Mouse (Mus musculus): ENCODE results near the gene Nap1l5. TPM values are rescaled to one million over a fixed set of nuclear protein-coding genes. Genes with fewer than 3 reads are reported as not detected.

Gene Nap1l5
- total and polyA plus RNA-seq, 2 experiments from 2014 or later = 237 to 693 TPM

DNA sequence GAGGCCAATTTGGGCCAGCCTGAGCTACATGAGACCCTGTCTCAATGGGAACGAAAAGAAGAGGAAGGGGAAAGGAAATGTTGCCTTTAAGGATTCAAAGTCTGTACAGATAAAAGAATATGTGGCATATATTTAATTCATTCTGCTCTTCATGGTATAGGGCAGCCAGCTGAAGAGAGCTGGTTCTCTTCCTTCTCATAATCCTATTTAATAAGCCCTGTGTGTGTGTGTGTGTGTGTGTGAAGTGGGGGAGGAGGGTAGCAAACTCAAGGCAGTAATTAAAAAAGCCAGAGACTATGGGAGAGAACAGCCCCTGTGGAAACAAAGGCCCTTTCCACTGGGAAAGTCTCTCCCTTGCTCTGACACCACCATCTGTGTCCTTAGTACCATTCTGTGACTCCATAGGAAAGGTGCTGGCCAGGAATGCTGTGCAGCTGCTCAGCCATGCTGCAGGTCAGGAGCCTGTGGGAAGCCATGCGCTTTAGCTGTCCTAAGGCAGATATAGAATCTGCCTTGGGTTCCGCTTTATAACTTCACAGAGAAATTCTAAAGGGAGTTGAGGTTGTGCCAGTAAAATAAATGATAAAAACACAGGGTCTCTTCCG, 43.1 kb downstream of the Nap1l5 start:
- no peak overlapping the region for H3K9ac ChIP-seq (replicated peaks; ENCODE audit: low read length, poor library complexity, severe bottlenecking)
- ATAC-seq (ENCODE audit: low FRiP score) (no peak), DNase-seq (ENCODE audit: low spot score) (no peak)
- H3K4me2 ChIP-seq (ENCODE audit: low read depth, low read length, poor library complexity, severe bottlenecking) = no peak overlapping the region
- TF ChIP-seq CTCF (IDR thresholded peaks at IDR 0.05) = no peak
- peaks cover 6% of the 10 kb centered on the region; the same call in 1 of the 2 replicates for H3K36me3 ChIP-seq (ENCODE audit: insufficient read depth, low read length)
- H3K27ac ChIP-seq (ENCODE audit: low read depth, low read length) = no peak overlapping the region
- H3K4me3 ChIP-seq (ENCODE audit: low read depth, low read length) = no peak overlapping the region
- 87% methylated on average over 4 of the region's 4 CpGs for WGBS
- no peaks in the 10 kb centered on the region for H3K9me3 ChIP-seq (ENCODE audit: low read length)
- no peaks in the 10 kb centered on the region for H3K4me1 ChIP-seq (ENCODE audit: insufficient read depth, low read length)
- no peaks in the 10 kb centered on the region for H3K27me3 ChIP-seq (ENCODE audit: insufficient read depth, low read length)

- no peak overlapping the region for H3K4me2 ChIP-seq (ENCODE audit: low read depth, low read length, poor library complexity, severe bottlenecking)
- ATAC-seq (ENCODE audit: low FRiP score) (no peak), DNase-seq (ENCODE audit: low spot score) (no peak)
- no peak overlapping the region for H3K27ac ChIP-seq (ENCODE audit: low read depth, low read length)
- WGBS = 66% methylated on average over 9 of the region's 9 CpGs
- H3K4me1 ChIP-seq (ENCODE audit: insufficient read depth, low read length) = no peaks in the 10 kb centered on the region
- no peak overlapping the region for H3K4me3 ChIP-seq (ENCODE audit: low read depth, low read length)
- H3K27me3 ChIP-seq (ENCODE audit: insufficient read depth, low read length) = no peaks in the 10 kb centered on the region
- no peak for TF ChIP-seq CTCF (IDR thresholded peaks at IDR 0.05)
- H3K36me3 ChIP-seq (ENCODE audit: insufficient read depth, low read length) = peaks cover 9% of the 10 kb centered on the region; the same call in 1 of the 2 replicates
- no peak overlapping the region for H3K9ac ChIP-seq (replicated peaks; ENCODE audit: low read length, poor library complexity, severe bottlenecking)
- H3K9me3 ChIP-seq (ENCODE audit: low read length) = no peaks in the 10 kb centered on the region
Measured at GRCm38 (mm10) chr6:58862446-58862993, 44.4 kb downstream of the Nap1l5 start.

DNA sequence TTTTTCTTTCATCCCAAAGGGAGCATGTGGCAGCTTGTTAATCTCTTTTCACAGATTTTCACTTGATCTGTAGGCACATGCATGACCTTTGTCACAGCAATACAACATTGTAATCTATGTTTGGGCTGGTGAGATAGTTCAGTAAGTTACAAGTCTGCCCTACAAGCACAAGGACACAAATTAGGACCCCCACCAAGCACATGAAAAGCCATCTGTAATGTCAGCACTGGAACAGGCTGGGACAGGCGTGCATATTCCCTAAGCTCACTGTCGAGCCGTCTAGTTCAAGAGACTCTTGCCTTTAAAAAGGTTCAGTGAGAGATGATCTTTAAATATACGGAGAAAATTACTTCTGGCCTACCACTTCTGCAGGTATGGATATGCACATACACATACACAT, 47.4 kb downstream of the Nap1l5 start:
- H3K9me3 ChIP-seq (ENCODE audit: low read length) = no peaks in the 10 kb centered on the region
- no peaks in the 10 kb centered on the region for H3K4me1 ChIP-seq (ENCODE audit: insufficient read depth, low read length)
- no peak for TF ChIP-seq CTCF (IDR thresholded peaks at IDR 0.05)
- WGBS = 45% methylated on average over 4 of the region's 4 CpGs
- no peaks in the 10 kb centered on the region for H3K27me3 ChIP-seq (ENCODE audit: insufficient read depth, low read length)
- no peak overlapping the region for H3K4me3 ChIP-seq (ENCODE audit: low read depth, low read length)
- DNase-seq (ENCODE audit: low spot score) = no peak
- peaks cover 6% of the 10 kb centered on the region; the same call in 1 of the 2 replicates for H3K36me3 ChIP-seq (ENCODE audit: insufficient read depth, low read length)
- H3K9ac ChIP-seq (replicated peaks; ENCODE audit: low read length, poor library complexity, severe bottlenecking) = no peak overlapping the region
- ATAC-seq (ENCODE audit: low FRiP score) = no peak
- no peak overlapping the region for H3K4me2 ChIP-seq (ENCODE audit: low read depth, low read length, poor library complexity, severe bottlenecking)
- H3K27ac ChIP-seq (ENCODE audit: low read depth, low read length) = no peak overlapping the region

DNA sequence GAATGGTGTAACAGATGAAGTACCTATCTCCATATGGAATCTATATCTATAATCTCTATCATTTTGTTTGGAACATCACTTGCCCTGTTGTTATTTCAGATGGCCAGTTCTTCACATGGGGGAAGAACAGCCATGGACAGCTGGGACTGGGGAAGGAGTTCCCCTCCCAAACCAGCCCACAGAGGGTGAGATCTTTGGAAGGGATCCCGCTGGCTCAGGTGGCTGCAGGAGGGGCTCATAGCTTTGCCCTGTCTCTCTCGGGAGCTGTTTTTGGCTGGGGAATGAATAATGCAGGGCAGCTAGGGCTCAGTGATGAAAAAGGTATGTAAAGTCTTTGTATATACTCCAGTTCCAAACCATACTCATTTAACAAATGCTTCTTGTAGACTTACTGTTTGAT, 50.4 kb downstream of the Nap1l5 start:
- ATAC-seq (ENCODE audit: low FRiP score) = no peak
- no peak overlapping the region for H3K4me3 ChIP-seq (ENCODE audit: low read depth, low read length)
- H3K9ac ChIP-seq (replicated peaks; ENCODE audit: low read length, poor library complexity, severe bottlenecking) = no peak overlapping the region
- no peak for TF ChIP-seq CTCF (IDR thresholded peaks at IDR 0.05)
- 60% methylated on average over 2 of the region's 2 CpGs for WGBS
- no peaks in the 10 kb centered on the region for H3K27me3 ChIP-seq (ENCODE audit: insufficient read depth, low read length)
- no peaks in the 10 kb centered on the region for H3K9me3 ChIP-seq (ENCODE audit: low read length)
- no peak overlapping the region for H3K4me2 ChIP-seq (ENCODE audit: low read depth, low read length, poor library complexity, severe bottlenecking)
- peaks cover 6% of the 10 kb centered on the region; the same call in 1 of the 2 replicates for H3K36me3 ChIP-seq (ENCODE audit: insufficient read depth, low read length)
- no peaks in the 10 kb centered on the region for H3K4me1 ChIP-seq (ENCODE audit: insufficient read depth, low read length)
- no peak overlapping the region for H3K27ac ChIP-seq (ENCODE audit: low read depth, low read length)
- DNase-seq (ENCODE audit: low spot score) = no peak

DNA sequence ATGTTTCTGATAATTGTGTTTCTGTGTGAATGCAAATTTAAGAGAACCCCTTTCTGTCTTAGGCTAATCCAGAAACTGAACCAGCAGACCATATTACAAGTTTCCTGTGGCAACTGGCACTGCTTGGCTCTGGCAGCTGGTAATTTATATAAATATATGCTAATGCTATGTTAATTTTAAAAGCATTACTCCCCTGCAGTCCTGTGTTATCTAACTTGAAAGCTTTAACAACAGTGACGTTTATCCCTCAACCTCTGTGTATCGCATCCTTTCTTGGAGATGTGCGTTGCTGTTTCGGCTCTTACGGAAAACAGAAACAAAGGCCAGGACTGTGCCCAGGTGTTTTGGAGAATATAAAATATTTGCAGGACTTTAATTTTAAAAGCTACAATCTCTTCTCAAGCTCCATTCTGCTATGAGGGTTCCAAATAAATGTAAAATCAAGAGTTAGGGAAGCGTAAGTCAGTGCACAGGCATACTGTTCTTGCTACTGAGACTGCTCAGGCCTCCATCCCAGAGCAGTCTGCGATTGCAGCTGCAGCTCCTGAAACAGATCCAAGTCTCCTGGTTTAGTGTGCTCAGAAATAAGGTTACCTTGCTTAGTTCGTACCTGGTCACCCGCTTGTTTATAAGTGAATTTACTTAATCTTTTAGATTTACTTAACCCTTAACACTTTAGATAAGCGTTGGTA, 51.1 kb downstream of the Nap1l5 start:
- no peak overlapping the region for H3K4me2 ChIP-seq (ENCODE audit: low read depth, low read length, poor library complexity, severe bottlenecking)
- H3K9ac ChIP-seq (replicated peaks; ENCODE audit: low read length, poor library complexity, severe bottlenecking) = no peak overlapping the region
- no peak for TF ChIP-seq CTCF (IDR thresholded peaks at IDR 0.05)
- no peak overlapping the region for H3K4me3 ChIP-seq (ENCODE audit: low read depth, low read length)
- no peaks in the 10 kb centered on the region for H3K4me1 ChIP-seq (ENCODE audit: insufficient read depth, low read length)
- H3K36me3 ChIP-seq (ENCODE audit: insufficient read depth, low read length) = peaks cover 6% of the 10 kb centered on the region; the same call in 1 of the 2 replicates
- DNase-seq (ENCODE audit: low spot score) (no peak), ATAC-seq (ENCODE audit: low FRiP score) (no peak)
- 64% methylated on average over 10 of the region's 10 CpGs for WGBS
- H3K27me3 ChIP-seq (ENCODE audit: insufficient read depth, low read length) = no peaks in the 10 kb centered on the region
- no peaks in the 10 kb centered on the region for H3K9me3 ChIP-seq (ENCODE audit: low read length)
- no peak overlapping the region for H3K27ac ChIP-seq (ENCODE audit: low read depth, low read length)

Other genes with a start within 250 kb of the Nap1l5 start
- 153 and 159 TPM in 2 replicates for gene Herc3, start 75.6 kb downstream of the Nap1l5 start, total RNA-seq (2014; rRNA removed)
- 25.3 and 34.2 TPM in 2 replicates for gene Herc3, start 75.6 kb downstream of the Nap1l5 start, polyA plus RNA-seq (2015; fragmentation: Nextera tagmentation; extraction: Ambion mirVana)
- gene Fam13a, start 117.5 kb upstream of the Nap1l5 start, total RNA-seq (2014; rRNA removed) = 3.6 and 4.3 TPM in 2 replicates
- 8.8 and 13.7 TPM in 2 replicates for gene Fam13a, start 117.5 kb upstream of the Nap1l5 start, polyA plus RNA-seq (2015; fragmentation: Nextera tagmentation; extraction: Ambion mirVana)